In the genomic region with DNA sequence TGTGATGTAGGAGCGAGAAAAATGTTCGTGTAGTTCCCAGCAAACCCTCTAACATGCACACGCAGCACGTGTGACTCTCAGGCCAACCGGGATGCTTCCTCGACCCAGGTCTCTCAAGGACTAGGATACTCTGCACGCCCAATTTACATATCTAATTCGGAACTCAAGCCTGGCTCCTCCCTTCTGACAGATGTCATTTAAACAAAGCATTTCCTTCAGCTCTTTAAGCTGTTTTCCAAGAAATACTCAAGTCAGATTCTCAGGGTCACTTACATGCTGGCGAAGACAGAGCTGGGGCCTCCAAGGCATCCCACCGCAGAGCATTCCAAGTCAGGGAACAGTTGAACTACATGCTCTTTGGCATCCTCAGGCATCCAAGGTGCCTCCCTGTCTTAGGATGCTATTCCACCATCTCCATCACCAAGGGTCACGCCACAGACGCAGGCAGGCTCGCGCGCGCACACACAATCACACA, we compare ENCODE assay signal across 8 mouse cellular contexts. TPM values are rescaled to one million over a fixed set of nuclear protein-coding genes. Genes with fewer than 3 reads are reported as not detected.
DNase-seq lines count a peak whose midpoint lies in the region; ATAC-seq and TF ChIP-seq lines count a peak whose summit lies in the region.

No protein-coding gene starts in this region.

- H3K9ac ChIP-seq in lung, embryonic 15.5 days = peak overlapping the region; percentile 89
- H3K9ac ChIP-seq in forebrain, embryonic 15.5 days (replicated peaks) = peak overlapping the region; percentile 89
- H3K9ac ChIP-seq in limb, embryonic 13.5 days = peak overlapping the region; percentile 88
- peak overlapping the region; percentile 86 for H3K9ac ChIP-seq in neural tube, embryonic 13.5 days

- no peaks in the 10 kb centered on the region for H3K27me3 ChIP-seq in lung, embryonic 15.5 days
- no peaks in the 10 kb centered on the region for H3K27me3 ChIP-seq in forebrain, embryonic 15.5 days
- H3K27me3 ChIP-seq in limb, embryonic 13.5 days = no peaks in the 10 kb centered on the region
- no peaks in the 10 kb centered on the region for H3K27me3 ChIP-seq in neural tube, embryonic 13.5 days

- H3K27ac ChIP-seq in lung, embryonic 15.5 days = peak overlapping the region; percentile 16; the same call in 1 of the 2 replicates
- H3K27ac ChIP-seq in bone marrow macrophage, adult 2 months (ENCODE audit: insufficient read depth, low read depth, low read length) = no peak overlapping the region
- peak overlapping the region; percentile 81 for H3K27ac ChIP-seq in forebrain, embryonic 15.5 days (replicated peaks)
- peak overlapping the region; percentile 67; the same call in 1 of the 2 replicates for H3K27ac ChIP-seq in limb, embryonic 13.5 days
- H3K27ac ChIP-seq in neural tube, embryonic 13.5 days (replicated peaks) = peak overlapping the region; percentile 75

- intact Hi-C loops in left cerebral cortex, postnatal 25 days (cut with DNase I) = no loop called here

- no peak for ATAC-seq in lung, embryonic 15.5 days (ENCODE audit: borderline replicate concordance, extremely low read depth, low FRiP score, low TSS enrichment)
- ATAC-seq in forebrain, embryonic 15.5 days (replicated peaks) = no peak
- ATAC-seq in limb, embryonic 13.5 days (ENCODE audit: low FRiP score, low read depth) = no peak
- no peak for ATAC-seq in neural tube, embryonic 13.5 days (ENCODE audit: low read depth)

- peaks cover 18% of the 10 kb centered on the region for H3K4me1 ChIP-seq in lung, embryonic 15.5 days
- peaks cover 3% of the 10 kb centered on the region; the same call in 1 of the 2 replicates for H3K4me1 ChIP-seq in bone marrow macrophage, adult 2 months (ENCODE audit: control insufficient read depth, insufficient read depth, low read length)
- peaks cover 19% of the 10 kb centered on the region for H3K4me1 ChIP-seq in forebrain, embryonic 15.5 days
- peaks cover 19% of the 10 kb centered on the region for H3K4me1 ChIP-seq in limb, embryonic 13.5 days
- H3K4me1 ChIP-seq in neural tube, embryonic 13.5 days (replicated peaks) = peaks cover 21% of the 10 kb centered on the region

- no peaks in the 10 kb centered on the region for H3K9me3 ChIP-seq in lung, embryonic 15.5 days
- no peaks in the 10 kb centered on the region for H3K9me3 ChIP-seq in forebrain, embryonic 15.5 days
- H3K9me3 ChIP-seq in limb, embryonic 13.5 days = no peaks in the 10 kb centered on the region
- no peaks in the 10 kb centered on the region for H3K9me3 ChIP-seq in neural tube, embryonic 13.5 days

- DNase-seq in lung, adult 18-20 months = no peak
- DNase-seq in left cerebral cortex, postnatal 25 days (ENCODE audit: low spot score in 2 of 2) = no peak
- DNase-seq in urinary bladder, adult 18-20 months (ENCODE audit: low spot score in 2 of 2) = no peak

- 2% methylated on average over 16 of the region's 16 CpGs for WGBS in lung, embryonic 15.5 days
- WGBS in forebrain, embryonic 15.5 days = under 1% methylated on average over 16 of the region's 16 CpGs
- WGBS in limb, embryonic 13.5 days = under 1% methylated on average over 16 of the region's 16 CpGs
- WGBS in neural tube, embryonic 13.5 days = 2% methylated on average over 16 of the region's 16 CpGs

- peaks cover 35% of the 10 kb centered on the region for H3K36me3 ChIP-seq in lung, embryonic 15.5 days
- H3K36me3 ChIP-seq in forebrain, embryonic 15.5 days = peaks cover 31% of the 10 kb centered on the region
- peaks cover 37% of the 10 kb centered on the region for H3K36me3 ChIP-seq in limb, embryonic 13.5 days
- H3K36me3 ChIP-seq in neural tube, embryonic 13.5 days = peaks cover 37% of the 10 kb centered on the region

- H3K4me3 ChIP-seq in lung, embryonic 15.5 days = peak overlapping the region; percentile 89
- H3K4me3 ChIP-seq in bone marrow macrophage, adult 2 months (ENCODE audit: insufficient read depth, low read length) = peak overlapping the region; percentile 91
- H3K4me3 ChIP-seq in forebrain, embryonic 15.5 days = peak overlapping the region; percentile 82
- H3K4me3 ChIP-seq in limb, embryonic 13.5 days = peak overlapping the region; percentile 93
- peak overlapping the region; percentile 66 for H3K4me3 ChIP-seq in neural tube, embryonic 13.5 days

- H3K4me2 ChIP-seq in lung, embryonic 15.5 days = peak overlapping the region; percentile 87
- peak overlapping the region; percentile 81 for H3K4me2 ChIP-seq in forebrain, embryonic 15.5 days (replicated peaks)
- peak overlapping the region; percentile 84 for H3K4me2 ChIP-seq in limb, embryonic 13.5 days (replicated peaks)
- H3K4me2 ChIP-seq in neural tube, embryonic 13.5 days = peak overlapping the region; percentile 83

- TF ChIP-seq POLR2A in bone marrow macrophage, adult 2 months (IDR thresholded peaks at IDR 0.05; ENCODE audit: borderline replicate concordance, low read depth, low read length) = no peak

- TF ChIP-seq CTCF in bone marrow macrophage, adult 2 months (IDR thresholded peaks at IDR 0.05; ENCODE audit: low read depth, low read length) = no peak

RNA-seq across cellular contexts. Expression of a gene that starts 1.0 kb away (rescaled TPM):
- 17.7 and 19.4 TPM in 2 replicates for polyA plus RNA-seq in lung, embryonic 15.5 days (2015; fragmentation: Nextera tagmentation; extraction: Ambion mirVana)
- polyA plus RNA-seq in bone marrow macrophage, adult 2 months (2012; ENCODE audit: insufficient read depth, insufficient read length, missing spikeins) = 8.8 and 9.2 TPM in 2 replicates
- 17.0 and 17.4 TPM in 2 replicates for polyA plus RNA-seq in forebrain, embryonic 15.5 days (2015; fragmentation: Nextera tagmentation; extraction: Ambion mirVana)
- polyA plus RNA-seq in limb, embryonic 13.5 days (2015; fragmentation: Nextera tagmentation; extraction: Ambion mirVana) = 22.1 and 25.0 TPM in 2 replicates
- polyA plus RNA-seq in neural tube, embryonic 13.5 days (2015; fragmentation: Nextera tagmentation; extraction: Ambion mirVana) = 15.6 and 17.9 TPM in 2 replicates
- total RNA-seq in left cerebral cortex, postnatal 25 days (2021) = 10 to 100 TPM; 23.5 to 29.6 TPM

RNA-seq across cellular contexts. Expression of a gene that starts 40.7 kb away (rescaled TPM):
- 16.6 and 17.7 TPM in 2 replicates for polyA plus RNA-seq in lung, embryonic 15.5 days (2015; fragmentation: Nextera tagmentation; extraction: Ambion mirVana)
- 41.8 and 47.2 TPM in 2 replicates for polyA plus RNA-seq in bone marrow macrophage, adult 2 months (2012; ENCODE audit: insufficient read depth, insufficient read length, missing spikeins)
- polyA plus RNA-seq in forebrain, embryonic 15.5 days (2015; fragmentation: Nextera tagmentation; extraction: Ambion mirVana) = 32.3 and 34.6 TPM in 2 replicates
- 15.9 and 17.1 TPM in 2 replicates for polyA plus RNA-seq in limb, embryonic 13.5 days (2015; fragmentation: Nextera tagmentation; extraction: Ambion mirVana)
- polyA plus RNA-seq in neural tube, embryonic 13.5 days (2015; fragmentation: Nextera tagmentation; extraction: Ambion mirVana) = 24.4 and 25.2 TPM in 2 replicates
- total RNA-seq in left cerebral cortex, postnatal 25 days (2021) = 10 to 100 TPM; 64.9 to 70.1 TPM

RNA-seq across cellular contexts. Expression of a gene that starts 53.2 kb away (rescaled TPM):
- 0.33 and 0.56 TPM in 2 replicates for polyA plus RNA-seq in lung, embryonic 15.5 days (2015; fragmentation: Nextera tagmentation; extraction: Ambion mirVana)
- 1.5 and 2.3 TPM in 2 replicates for polyA plus RNA-seq in bone marrow macrophage, adult 2 months (2012; ENCODE audit: insufficient read depth, insufficient read length, missing spikeins)
- 0.09 TPM in 1 of 2 replicates, not detected in the other for polyA plus RNA-seq in forebrain, embryonic 15.5 days (2015; fragmentation: Nextera tagmentation; extraction: Ambion mirVana)
- 0.55 and 0.86 TPM in 2 replicates for polyA plus RNA-seq in limb, embryonic 13.5 days (2015; fragmentation: Nextera tagmentation; extraction: Ambion mirVana)
- polyA plus RNA-seq in neural tube, embryonic 13.5 days (2015; fragmentation: Nextera tagmentation; extraction: Ambion mirVana) = 0.13 TPM in 1 of 2 replicates, not detected in the other
- total RNA-seq in left cerebral cortex, postnatal 25 days (2021) = 1 to 10 TPM in 1 of 2 experiments, under 1 TPM in 1; 0.66 to 1.2 TPM
